Mouse (Mus musculus) forebrain, embryonic 12.5 days (tissue): ENCODE data around the gene Med22. TPM values are rescaled to one million over a fixed set of nuclear protein-coding genes. Genes with fewer than 3 reads are reported as not detected.

Source experiments
- ATAC-seq: fragments of 200-750 bp; cut with Nextera tagmentation; 2 replicates; pipeline ENCODE4 v1.8.0; 2017; ENCODE audit warnings: moderate TSS enrichment; ENCODE audit not compliant: low FRiP score
- H3K27ac ChIP-seq: fragments of 300-500 bp; sonication (generic); 2 replicates; pipeline ENCODE4 v1.5.1; 2016; ENCODE audit warnings: mild to moderate bottlenecking
- H3K27me3 ChIP-seq: fragments of 300-500 bp; sonication (generic); 2 replicates; pipeline ENCODE4 v1.6.1; 2016; ENCODE audit warnings: mild to moderate bottlenecking
- H3K36me3 ChIP-seq: fragments of 300-500 bp; sonication (generic); replicated peaks from 2 replicates; pipeline ENCODE4 v1.6.1; 2016; ENCODE audit warnings: mild to moderate bottlenecking
- H3K4me1 ChIP-seq: fragments of 300-500 bp; sonication (generic); 2 replicates; pipeline ENCODE4 v1.6.1; 2016
- H3K4me2 ChIP-seq: fragments of 300-500 bp; sonication (generic); 2 replicates; pipeline ENCODE4 v1.6.1; 2016; ENCODE audit warnings: mild to moderate bottlenecking, moderate library complexity
- H3K4me3 ChIP-seq: fragments of 300-500 bp; sonication (generic); replicated peaks from 2 replicates; pipeline ENCODE4 v1.5.1; 2016; ENCODE audit warnings: mild to moderate bottlenecking
- H3K9ac ChIP-seq: fragments of 300-500 bp; sonication (generic); 2 replicates; pipeline ENCODE4 v1.6.1; 2016; ENCODE audit warnings: mild to moderate bottlenecking
- H3K9me3 ChIP-seq: fragments of 300-500 bp; sonication (generic); 2 replicates; pipeline ENCODE4 v1.6.1; 2016
- WGBS: fragments of 180-500 bp; shearing (Covaris S2); methylation state at CpG from one replicate; pipeline ENCODE4 v1.1.7; 2016; 5-methylcytosine and 5-hydroxymethylcytosine counted together
- polyA plus RNA-seq: library from polyadenylated mRNA; unstranded; fragments of >200 nt; fragmentation: Nextera tagmentation; extraction: Ambion mirVana; gene quantifications from 2 replicates; pipeline ENCODE4 v1.2.1, GENCODE M21; 2016

The Med22 gene
- polyA plus RNA-seq, result 139 and 144 TPM in 2 replicates

GRCm38 (mm10) chr2:26910124-26910993 is at the start of gene Med22, which contains the start of gene Rpl7a:
TSS of gene Med22 (minus strand) at chr2:26910677.
TSS of gene Rpl7a (plus strand) at chr2:26910764.
- under 1% methylated on average over 73 of the region's 74 CpGs for WGBS
- Histone ChIP-seq H3K4me2 (peak within 1 kb of the TSS; percentile 100), H3K27ac (peak within 1 kb of the TSS; percentile 96), H3K9me3 (no peaks in the 10 kb centered on the region), H3K27me3 (no peaks in the 10 kb centered on the region), H3K36me3 (peaks cover 67% of the 10 kb centered on the region), H3K4me3 (peak within 1 kb of the TSS; percentile 88), H3K9ac (peak within 1 kb of the TSS; percentile 98), H3K4me1 (peaks cover 46% of the 10 kb centered on the region)
- peak; percentile 93 for ATAC-seq

DNA sequence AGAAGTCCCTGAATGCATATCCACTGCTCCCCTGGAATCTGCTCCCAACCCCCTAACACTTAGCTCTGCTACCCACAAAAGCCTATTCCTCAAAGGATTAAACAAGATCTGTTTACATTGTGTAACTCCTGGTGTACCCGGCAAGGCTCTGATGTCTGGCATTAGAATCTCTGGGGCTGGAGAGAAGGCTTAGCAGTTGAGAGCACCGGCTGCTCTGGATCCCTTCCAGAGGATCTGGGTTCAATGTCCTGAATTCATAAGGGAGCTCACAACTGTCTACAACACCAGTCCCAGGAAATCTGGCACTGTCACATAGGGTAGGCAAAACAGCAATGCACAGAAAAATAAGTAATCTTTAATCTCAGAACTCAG is 47.0 kb upstream of the Med22 start:
- no peak overlapping the region for H3K4me3 ChIP-seq
- 90% methylated on average over 2 of the region's 2 CpGs for WGBS
- H3K27ac ChIP-seq, result no peak overlapping the region
- ATAC-seq, result no peak
- peaks cover 90% of the 10 kb centered on the region for H3K36me3 ChIP-seq
- no peak overlapping the region for H3K4me2 ChIP-seq
- H3K27me3 ChIP-seq, result no peaks in the 10 kb centered on the region
- no peaks in the 10 kb centered on the region for H3K9me3 ChIP-seq
- H3K9ac ChIP-seq, result no peak overlapping the region
- H3K4me1 ChIP-seq, result peaks cover 11% of the 10 kb centered on the region

- Histone ChIP-seq H3K4me3 (no peak overlapping the region), H3K36me3 (peaks cover 92% of the 10 kb centered on the region), H3K27ac (no peak overlapping the region), H3K27me3 (no peaks in the 10 kb centered on the region), H3K9ac (no peak overlapping the region), H3K4me2 (no peak overlapping the region), H3K4me1 (peaks cover 7% of the 10 kb centered on the region), H3K9me3 (no peaks in the 10 kb centered on the region)
- no peak for ATAC-seq
- 92% methylated on average over 12 of the region's 12 CpGs for WGBS
These were observed 46.5 kb upstream of the Med22 start for GRCm38 (mm10) chr2:26956811-26957487.

DNA sequence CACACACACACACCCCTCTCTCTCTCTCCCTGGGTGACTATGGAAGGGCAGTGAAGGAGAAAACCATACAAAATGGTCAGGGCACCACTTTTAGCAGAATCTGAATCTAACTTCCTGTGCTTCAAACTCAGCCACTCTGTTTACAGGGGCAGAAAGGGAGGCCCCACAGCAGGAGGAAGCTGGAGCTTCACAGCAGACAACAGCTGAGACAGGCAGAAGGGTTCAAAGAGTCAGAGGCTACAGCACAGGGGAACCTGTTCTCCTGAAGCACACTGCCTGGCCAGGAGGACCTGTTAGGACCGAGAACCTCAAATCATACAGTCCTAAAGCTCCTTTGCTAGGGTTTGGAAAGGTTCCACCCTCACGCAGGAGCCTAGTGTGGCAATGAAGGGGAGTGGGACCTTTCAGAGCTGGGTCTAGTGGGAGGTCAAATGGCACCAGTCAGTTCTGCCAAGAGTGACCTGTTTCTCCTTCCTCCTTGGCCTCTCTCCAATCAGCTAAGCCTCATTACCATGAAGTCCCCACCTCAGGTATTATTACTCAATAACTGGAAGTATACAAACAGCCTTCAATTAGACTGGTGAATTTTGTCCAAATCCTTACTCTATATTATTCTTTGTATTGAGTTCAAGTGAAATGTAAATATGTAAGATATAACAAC is 44.4 kb upstream of the Med22 start:
- Histone ChIP-seq H3K9me3 (no peaks in the 10 kb centered on the region), H3K4me1 (no peaks in the 10 kb centered on the region), H3K9ac (no peak overlapping the region), H3K36me3 (peaks cover 87% of the 10 kb centered on the region), H3K4me3 (no peak overlapping the region), H3K27ac (no peak overlapping the region), H3K4me2 (no peak overlapping the region), H3K27me3 (no peaks in the 10 kb centered on the region)
- no peak for ATAC-seq
- WGBS, result 88% methylated on average over 2 of the region's 2 CpGs

DNA sequence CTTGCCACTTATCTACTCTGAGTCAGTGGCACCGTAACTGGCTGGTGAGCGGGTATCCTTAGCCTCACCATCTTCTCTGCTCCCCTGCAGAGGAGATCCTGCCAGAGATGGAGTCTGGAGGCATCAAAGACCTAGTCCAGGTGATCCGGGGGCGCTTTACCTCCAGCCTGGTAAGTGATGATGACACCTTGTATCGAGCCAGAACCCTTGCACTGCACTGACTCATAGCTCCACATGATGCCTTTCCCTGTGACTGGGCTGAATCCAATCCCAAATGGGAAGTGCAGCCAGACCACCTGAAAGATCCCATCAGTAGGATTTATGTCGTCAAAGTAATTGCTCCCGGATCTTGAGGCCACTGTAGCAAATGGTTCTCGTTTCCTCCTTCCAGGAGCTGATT is 42.4 kb upstream of the Med22 start:
- H3K9ac ChIP-seq, result no peak overlapping the region
- no peaks in the 10 kb centered on the region for H3K27me3 ChIP-seq
- no peaks in the 10 kb centered on the region for H3K9me3 ChIP-seq
- H3K27ac ChIP-seq, result no peak overlapping the region
- H3K4me3 ChIP-seq, result no peak overlapping the region
- no peak overlapping the region for H3K4me2 ChIP-seq
- 96% methylated on average over 8 of the region's 8 CpGs for WGBS
- ATAC-seq, result no peak
- H3K4me1 ChIP-seq, result no peaks in the 10 kb centered on the region
- H3K36me3 ChIP-seq, result peaks cover 71% of the 10 kb centered on the region

DNA sequence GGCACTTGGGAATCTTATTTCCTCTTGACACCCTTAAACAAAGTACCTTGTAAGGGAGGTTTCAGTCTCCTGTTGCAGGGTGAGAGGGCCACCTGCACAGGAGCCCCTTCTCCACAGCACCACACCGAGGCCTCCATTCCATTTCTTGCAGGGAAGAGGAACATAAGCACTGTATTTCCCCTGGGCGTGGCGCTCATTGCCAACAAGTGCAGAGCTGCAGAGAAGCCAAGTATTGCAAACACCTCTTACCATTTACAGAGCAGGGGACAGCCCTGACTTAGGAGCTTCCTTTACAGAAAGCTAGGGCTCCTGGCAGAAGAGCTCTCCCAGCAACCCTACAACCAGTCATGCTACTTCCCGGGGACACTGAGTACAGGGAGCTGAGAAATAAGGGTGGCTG is 41.7 kb upstream of the Med22 start:
- no peak for ATAC-seq
- 93% methylated on average over 4 of the region's 4 CpGs for WGBS
- H3K4me1 ChIP-seq, result no peaks in the 10 kb centered on the region

DNA sequence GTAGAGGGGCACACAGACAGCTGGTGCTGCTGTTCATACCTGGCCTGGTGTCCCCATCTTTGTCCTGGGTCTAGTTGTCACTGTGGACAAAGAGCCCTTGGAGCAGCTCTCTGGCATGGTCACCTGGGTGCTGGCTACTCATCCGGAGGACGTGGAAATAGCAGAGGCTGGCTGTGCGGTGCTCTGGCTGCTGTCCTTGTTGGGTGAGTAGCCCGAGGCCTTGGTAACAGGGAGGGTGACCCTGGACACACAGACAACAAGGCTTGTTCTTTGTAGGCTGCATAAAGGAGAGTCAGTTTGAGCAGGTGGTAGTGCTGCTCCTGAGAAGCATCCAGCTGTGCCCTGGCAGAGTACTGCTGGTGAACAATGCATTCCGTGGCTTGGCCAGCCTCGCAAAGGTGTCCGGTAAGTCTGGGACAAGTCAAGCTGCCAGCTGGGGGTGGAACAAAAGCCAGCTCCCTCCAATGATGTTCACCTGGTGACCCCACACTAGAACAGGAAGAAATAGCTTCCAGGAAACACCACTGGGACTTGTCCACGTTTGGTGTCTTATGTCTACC is 40.9 kb upstream of the Med22 start:
- no peak for ATAC-seq
- peaks cover 59% of the 10 kb centered on the region for H3K36me3 ChIP-seq
- H3K9me3 ChIP-seq, result no peaks in the 10 kb centered on the region
- no peaks in the 10 kb centered on the region for H3K27me3 ChIP-seq
- H3K4me3 ChIP-seq, result no peak overlapping the region
- H3K9ac ChIP-seq, result no peak overlapping the region
- no peaks in the 10 kb centered on the region for H3K4me1 ChIP-seq
- 89% methylated on average over 8 of the region's 8 CpGs for WGBS
- no peak overlapping the region for H3K27ac ChIP-seq
- no peak overlapping the region for H3K4me2 ChIP-seq

More for the DNA sequence above, 41.7 kb upstream of the Med22 start:
- no peaks in the 10 kb centered on the region for H3K9me3 ChIP-seq
- H3K9ac ChIP-seq, result no peak overlapping the region
- H3K27me3 ChIP-seq, result no peaks in the 10 kb centered on the region
- H3K4me2 ChIP-seq, result no peak overlapping the region
- no peak overlapping the region for H3K4me3 ChIP-seq
- H3K36me3 ChIP-seq, result peaks cover 64% of the 10 kb centered on the region
- no peak overlapping the region for H3K27ac ChIP-seq

- WGBS, result 86% methylated on average over 2 of the region's 2 CpGs
- H3K27ac ChIP-seq, result no peak overlapping the region
- no peaks in the 10 kb centered on the region for H3K4me1 ChIP-seq
- H3K9ac ChIP-seq, result no peak overlapping the region
- no peak overlapping the region for H3K4me3 ChIP-seq
- ATAC-seq, result no peak
- H3K27me3 ChIP-seq, result no peaks in the 10 kb centered on the region
- no peaks in the 10 kb centered on the region for H3K9me3 ChIP-seq
- H3K36me3 ChIP-seq, result peaks cover 50% of the 10 kb centered on the region
- no peak overlapping the region for H3K4me2 ChIP-seq
These were observed 39.9 kb upstream of the Med22 start for GRCm38 (mm10) chr2:26950411-26950810.

- no peaks in the 10 kb centered on the region for H3K4me1 ChIP-seq
- H3K4me2 ChIP-seq, result no peak overlapping the region
- H3K9me3 ChIP-seq, result no peaks in the 10 kb centered on the region
- H3K27me3 ChIP-seq, result no peaks in the 10 kb centered on the region
- H3K4me3 ChIP-seq, result no peak overlapping the region
- no peak for ATAC-seq
- no peak overlapping the region for H3K9ac ChIP-seq
- H3K36me3 ChIP-seq, result 0 out of 2 replicates have a peak, but pooled peaks cover 4% of the 10 kb centered on the region
- H3K27ac ChIP-seq, result no peak overlapping the region
- WGBS, result 75% methylated on average over 3 of the region's 3 CpGs
These were observed 32.8 kb upstream of the Med22 start for GRCm38 (mm10) chr2:26943253-26943652.

GRCm38 (mm10) chr2:26941539-26941938 is 31.1 kb upstream of the Med22 start:
- Histone ChIP-seq H3K9me3 (no peaks in the 10 kb centered on the region), H3K4me1 (no peaks in the 10 kb centered on the region), H3K9ac (no peak overlapping the region), H3K27ac (no peak overlapping the region), H3K27me3 (0 out of 2 replicates have a peak, but pooled peaks cover 3% of the 10 kb centered on the region), H3K4me2 (no peak overlapping the region), H3K36me3 (0 out of 2 replicates have a peak, but pooled peaks cover 3% of the 10 kb centered on the region), H3K4me3 (no peak overlapping the region)
- 46% methylated on average over 5 of the region's 5 CpGs for WGBS
- ATAC-seq, result no peak

DNA sequence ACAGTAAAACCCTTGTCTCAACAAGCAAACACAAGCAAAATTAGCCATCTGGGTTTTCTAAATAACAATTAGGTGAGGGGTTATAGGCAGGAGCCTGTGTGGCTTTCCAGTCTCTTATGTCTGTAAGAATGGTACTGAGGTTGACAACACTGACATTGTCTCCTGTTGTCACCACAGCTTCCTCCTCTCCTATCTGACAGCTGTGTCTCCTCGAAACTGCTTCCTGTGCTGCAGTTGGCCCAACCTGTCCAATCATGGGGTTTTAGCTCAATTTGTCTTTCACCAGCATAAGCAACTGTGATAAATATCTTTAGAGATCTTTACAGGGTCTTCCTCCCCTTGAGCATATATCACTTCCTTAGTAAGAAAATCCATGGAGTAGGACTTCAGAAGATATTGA is 25.9 kb upstream of the Med22 start:
- Histone ChIP-seq H3K4me1 (peaks cover 11% of the 10 kb centered on the region), H3K27ac (no peak overlapping the region), H3K27me3 (0 out of 2 replicates have a peak, but pooled peaks cover 3% of the 10 kb centered on the region), H3K4me2 (no peak overlapping the region), H3K36me3 (no peaks in the 10 kb centered on the region), H3K9ac (no peak overlapping the region), H3K4me3 (no peak overlapping the region), H3K9me3 (no peaks in the 10 kb centered on the region)
- no peak for ATAC-seq
- WGBS, result 78% methylated on average over 1 of the region's 1 CpGs

DNA sequence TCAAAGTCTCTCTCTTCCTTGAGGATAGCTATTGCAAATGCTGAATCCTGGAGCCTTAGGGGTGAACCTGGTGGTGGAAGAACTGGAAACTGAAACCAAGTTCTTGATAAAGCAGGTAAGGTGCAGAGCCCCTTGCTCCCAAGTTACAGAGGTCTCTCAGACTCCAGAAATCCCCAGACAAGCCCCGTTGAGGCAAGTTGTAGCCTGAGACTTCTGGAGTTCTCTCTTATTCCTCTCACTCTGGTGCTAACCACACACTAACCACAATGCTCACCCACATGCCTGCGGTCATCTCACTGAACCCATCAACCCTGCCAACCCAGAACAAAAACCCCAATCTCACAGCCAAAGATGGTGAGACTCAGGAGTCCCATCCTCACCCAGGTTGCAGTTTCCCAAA is 24.8 kb upstream of the Med22 start:
- no peak overlapping the region for H3K4me3 ChIP-seq
- H3K4me1 ChIP-seq, result peaks cover 21% of the 10 kb centered on the region
- no peak for ATAC-seq
- no peak overlapping the region for H3K27ac ChIP-seq
- no peaks in the 10 kb centered on the region for H3K9me3 ChIP-seq
- no peak overlapping the region for H3K4me2 ChIP-seq
- 0 out of 2 replicates have a peak, but pooled peaks cover 3% of the 10 kb centered on the region for H3K27me3 ChIP-seq
- 0 out of 2 replicates have a peak, but pooled peaks cover 5% of the 10 kb centered on the region for H3K36me3 ChIP-seq
- 86% methylated on average over 2 of the region's 2 CpGs for WGBS
- no peak overlapping the region for H3K9ac ChIP-seq
